Comparison of ENCODE assay signal across 15 mouse cellular contexts in genomic region chr5:100430966-100431365, GRCm38 (mm10). TPM values are rescaled to one million over a fixed set of nuclear protein-coding genes. Genes with fewer than 3 reads are reported as not detected.
DNase-seq lines count a peak whose midpoint lies in the region; ATAC-seq and TF ChIP-seq lines count a peak whose summit lies in the region.
"Had no signal": no experiment of that assay in that cellular context is flagged by ENCODE, and none has a peak within 500 bp of the region (broad histone marks: within the 10 kb centered on the region; RNA-seq: fewer than 3 reads in every experiment).

No protein-coding gene starts in this region.

- no peak for ATAC-seq in hindbrain, embryonic 16.5 days
- no peak for ATAC-seq in limb, embryonic 13.5 days (ENCODE audit: low FRiP score, low read depth)
- ATAC-seq in midbrain, embryonic 16.5 days = no peak

- no peaks in the 10 kb centered on the region for H3K27me3 ChIP-seq in hindbrain, embryonic 10.5 days (ENCODE audit: insufficient read depth, poor library complexity, severe bottlenecking)
- no peaks in the 10 kb centered on the region for H3K27me3 ChIP-seq in hindbrain, embryonic 16.5 days (replicated peaks; ENCODE audit: control insufficient read depth, insufficient read depth, low read length)
- H3K27me3 ChIP-seq in CH12.LX (replicated peaks) (no peaks in the 10 kb centered on the region), MEL (ENCODE audit: control insufficient read depth in 1 of 2, insufficient read depth in 2 of 2, low read length in 2 of 2) (no peaks in the 10 kb centered on the region)
- H3K27me3 ChIP-seq in limb, embryonic 13.5 days = no peaks in the 10 kb centered on the region
- H3K27me3 ChIP-seq in midbrain, embryonic 16.5 days (ENCODE audit: control insufficient read depth, insufficient read depth, low read depth, low read length) = no peaks in the 10 kb centered on the region

- peaks cover 25% of the 10 kb centered on the region for H3K36me3 ChIP-seq in hindbrain, embryonic 10.5 days
- no peaks in the 10 kb centered on the region for H3K36me3 ChIP-seq in hindbrain, embryonic 16.5 days (ENCODE audit: control insufficient read depth, insufficient read depth, low read length)
- H3K36me3 ChIP-seq in CH12.LX (replicated peaks in 1 of 2; ENCODE audit: control insufficient read depth in 1 of 2, insufficient read depth in 1 of 2, low read length in 1 of 2) (peaks cover 20 to 42% of the 10 kb centered on the region in 2 experiments), MEL (ENCODE audit: control insufficient read depth in 1 of 2, insufficient read depth in 2 of 2, low read length in 2 of 2) (peaks cover 3 to 39% of the 10 kb centered on the region in 2 experiments; a peak in 3 of 4 replicates)
- H3K36me3 ChIP-seq in limb, embryonic 13.5 days = peaks cover 21% of the 10 kb centered on the region
- peaks cover 3% of the 10 kb centered on the region; the same call in 1 of the 2 replicates for H3K36me3 ChIP-seq in midbrain, embryonic 16.5 days (ENCODE audit: control insufficient read depth, insufficient read depth, low read length)

- H3K9ac ChIP-seq in hindbrain, embryonic 16.5 days (ENCODE audit: low read depth, low read length) = no peak overlapping the region
- H3K9ac ChIP-seq in CH12.LX (ENCODE audit: insufficient read depth, low read depth) = peak overlapping the region; percentile 60
- H3K9ac ChIP-seq in MEL (ENCODE audit: control insufficient read depth, low read depth, low read length, poor library complexity, severe bottlenecking) = peak overlapping the region; percentile 91
- H3K9ac ChIP-seq in limb, embryonic 13.5 days = no peak overlapping the region
- H3K9ac ChIP-seq in midbrain, embryonic 16.5 days (ENCODE audit: low read depth, low read length) = no peak overlapping the region

- no peak for DNase-seq in hindbrain, embryonic 10.5 days (ENCODE audit: low spot score)
- DNase-seq in CH12.LX (ENCODE audit: extremely low read depth) (no peak), MEL (ENCODE audit: low read depth, low spot score) (peak; percentile 33)
- no peak for DNase-seq in cerebellum, postnatal 25 days
- no peak for DNase-seq in kidney, adult 11 months
- DNase-seq: adrenal gland, adult 8-10 months; heart, adult 18-20 months; layer of hippocampus, adult 9-11 months; lung, postnatal 14 days; right cerebral cortex, postnatal 25 days; thymus, postnatal 14 days had no signal

- TF ChIP-seq CTCF in CH12.LX (conservative IDR thresholded peaks at IDR 0.05 in 1 of 2, IDR thresholded peaks at IDR 0.05 in 1 of 2; ENCODE audit: low read depth in 2 of 2, low read length in 2 of 2) = no peak
- TF ChIP-seq CTCF in MEL (IDR thresholded peaks at IDR 0.05 in 2 of 3, conservative IDR thresholded peaks at IDR 0.05 in 1 of 3; ENCODE audit: control insufficient read depth in 1 of 3, insufficient read depth in 1 of 3, low read depth in 2 of 3, low read length in 3 of 3, poor library complexity in 1 of 3, severe bottlenecking in 1 of 3) = no peak

- H3K27ac ChIP-seq in hindbrain, embryonic 10.5 days = no peak overlapping the region
- H3K27ac ChIP-seq in hindbrain, embryonic 16.5 days (ENCODE audit: low read depth, low read length) = no peak overlapping the region
- H3K27ac ChIP-seq in CH12.LX (ENCODE audit: insufficient read depth, low read depth) = no peak overlapping the region
- peak overlapping the region; percentile 83 for H3K27ac ChIP-seq in MEL (ENCODE audit: control insufficient read depth, low read depth, low read length)
- no peak overlapping the region for H3K27ac ChIP-seq in limb, embryonic 13.5 days
- H3K27ac ChIP-seq in midbrain, embryonic 16.5 days (ENCODE audit: low read length) = no peak overlapping the region
- H3K27ac ChIP-seq: kidney, postnatal 0 days had no signal

- H3K4me3 ChIP-seq in hindbrain, embryonic 10.5 days = peak overlapping the region; percentile 67; the same call in 1 of the 2 replicates
- H3K4me3 ChIP-seq in hindbrain, embryonic 16.5 days (ENCODE audit: low read length) = no peak overlapping the region
- H3K4me3 ChIP-seq in CH12.LX (replicated peaks in 1 of 3; ENCODE audit: low read depth in 2 of 3, low read length in 2 of 3, poor library complexity in 1 of 3) (peak overlapping the region in 1 of 3 experiments; percentile 96), MEL (ENCODE audit: control insufficient read depth in 1 of 2, insufficient read depth in 1 of 2, low read depth in 2 of 2, low read length in 2 of 2) (no peak overlapping the region)
- H3K4me3 ChIP-seq in limb, embryonic 13.5 days = no peak overlapping the region
- no peak overlapping the region for H3K4me3 ChIP-seq in midbrain, embryonic 16.5 days (ENCODE audit: low read depth, low read length)

- H3K79me2 ChIP-seq in CH12.LX (replicated peaks; ENCODE audit: control insufficient read depth, extremely low read depth, insufficient read depth, poor library complexity, severe bottlenecking) (peaks cover 39% of the 10 kb centered on the region), MEL (ENCODE audit: control insufficient read depth, insufficient read depth, low read length, poor library complexity) (peaks cover 36% of the 10 kb centered on the region)

- TF ChIP-seq POLR2A in CH12.LX (IDR thresholded peaks at IDR 0.05; ENCODE audit: low read depth, low read length) (no peak), MEL (IDR thresholded peaks at IDR 0.05; ENCODE audit: control insufficient read depth in 1 of 2, insufficient read depth in 1 of 2, low read depth in 1 of 2, low read length in 2 of 2, poor library complexity in 1 of 2) (no peak)

- WGBS in hindbrain, embryonic 10.5 days = 85% methylated on average over 2 of the region's 2 CpGs
- WGBS in hindbrain, embryonic 16.5 days = 57% methylated on average over 2 of the region's 2 CpGs
- 15% methylated on average over 2 of the region's 2 CpGs for WGBS in limb, embryonic 13.5 days
- WGBS in midbrain, embryonic 16.5 days = 71% methylated on average over 2 of the region's 2 CpGs

- H3K4me1 ChIP-seq in hindbrain, embryonic 10.5 days (replicated peaks) = peaks cover 38% of the 10 kb centered on the region
- peaks cover 24% of the 10 kb centered on the region for H3K4me1 ChIP-seq in hindbrain, embryonic 16.5 days (ENCODE audit: control insufficient read depth, insufficient read depth, low read depth, low read length)
- H3K4me1 ChIP-seq in CH12.LX (ENCODE audit: control insufficient read depth in 1 of 2, insufficient read depth in 2 of 2) (peaks cover 3 to 26% of the 10 kb centered on the region in 2 experiments; a peak in 3 of 4 replicates), MEL (ENCODE audit: control insufficient read depth in 1 of 2, insufficient read depth in 2 of 2, low read length in 2 of 2) (peaks cover 13 to 38% of the 10 kb centered on the region in 2 experiments)
- H3K4me1 ChIP-seq in limb, embryonic 13.5 days = peaks cover 31% of the 10 kb centered on the region
- peaks cover 26% of the 10 kb centered on the region for H3K4me1 ChIP-seq in midbrain, embryonic 16.5 days (ENCODE audit: control insufficient read depth, insufficient read depth, low read length)

- dilution Hi-C loops in CH12.LX (cut with MboI; ENCODE audit: extremely low pct_ligation_motif_present, extremely low pct_unique_long_range_greater_than_20kb, low sequenced_read_pairs) = no loop called here

- H3K4me2 ChIP-seq in hindbrain, embryonic 16.5 days (ENCODE audit: low read length) = no peak overlapping the region
- peak overlapping the region; percentile 91 for H3K4me2 ChIP-seq in CH12.LX (ENCODE audit: insufficient read depth, low read depth, poor library complexity, severe bottlenecking)
- H3K4me2 ChIP-seq in limb, embryonic 13.5 days (replicated peaks) = peak overlapping the region; percentile 84; the same call in 1 of the 2 replicates
- H3K4me2 ChIP-seq in midbrain, embryonic 16.5 days (ENCODE audit: low read length) = no peak overlapping the region

- TF ChIP-seq RAD21 in CH12.LX (IDR thresholded peaks at IDR 0.05; ENCODE audit: low read depth, low read length) (no peak), MEL (IDR thresholded peaks at IDR 0.05; ENCODE audit: low read depth, low read length) (no peak)

- in situ Hi-C loops in CH12.LX (cut with MboI; ENCODE audit: low pct_ligation_motif_present, low pct_unique_long_range_greater_than_20kb, low sequenced_read_pairs) = no loop called here

- H3K9me3 ChIP-seq in hindbrain, embryonic 10.5 days = no peaks in the 10 kb centered on the region
- no peaks in the 10 kb centered on the region for H3K9me3 ChIP-seq in hindbrain, embryonic 16.5 days (ENCODE audit: control insufficient read depth, low read length)
- H3K9me3 ChIP-seq in CH12.LX (replicated peaks; ENCODE audit: low read length) = no peaks in the 10 kb centered on the region
- no peaks in the 10 kb centered on the region for H3K9me3 ChIP-seq in MEL (replicated peaks; ENCODE audit: insufficient read depth, low read length)
- H3K9me3 ChIP-seq in limb, embryonic 13.5 days = no peaks in the 10 kb centered on the region
- no peaks in the 10 kb centered on the region for H3K9me3 ChIP-seq in midbrain, embryonic 16.5 days (replicated peaks; ENCODE audit: control insufficient read depth, low read length, poor library complexity, severe bottlenecking)

- no peak for TF ChIP-seq EP300 in CH12.LX (IDR thresholded peaks at IDR 0.05; ENCODE audit: low read length)
- TF ChIP-seq EP300 in MEL (IDR thresholded peaks at IDR 0.05; ENCODE audit: low read depth in 1 of 2, low read length in 2 of 2) = no peak

TF ChIP-seq in CH12.LX, 34 proteins besides CTCF, POLR2A, EP300 and RAD21 (continues in another document):
- TF ChIP-seq TBP (conservative IDR thresholded peaks at IDR 0.05; ENCODE audit: low read depth, low read length) (no peak), SMC3 (IDR thresholded peaks at IDR 0.05; ENCODE audit: low read depth, low read length) (no peak), HCFC1 (IDR thresholded peaks at IDR 0.05; ENCODE audit: low read depth, low read length) (no peak), E2F4 (IDR thresholded peaks at IDR 0.05; ENCODE audit: insufficient replicate concordance, low read depth, low read length) (no peak)

TF ChIP-seq in MEL, 35 proteins besides CTCF, POLR2A, EP300 and RAD21:
- no peak for TF ChIP-seq MYC (IDR thresholded peaks at IDR 0.05; ENCODE audit: low read depth, low read length)
TF ChIP-seq in MEL: peak in this region for 0.

RNA-seq across cellular contexts. Expression of gene Sec31a, which starts 14.9 kb away (rescaled TPM):
- 108 and 114 TPM in 2 replicates for polyA plus RNA-seq in hindbrain, embryonic 10.5 days (2016; fragmentation: Nextera tagmentation; extraction: Ambion mirVana)
- 84.2 and 108 TPM in 2 replicates for polyA plus RNA-seq in hindbrain, embryonic 16.5 days (2015; fragmentation: Nextera tagmentation; extraction: Ambion mirVana)
- total RNA-seq in CH12.LX (2012; rRNA removed) (52.2 and 69.1 TPM in 2 replicates), CH12.LX (2014; rRNA removed) (48.2 and 48.5 TPM in 2 replicates), MEL (2012; rRNA removed) (60.5 and 61.2 TPM in 2 replicates)
- polyA plus RNA-seq in CH12.LX (2012; ENCODE audit: insufficient read length, low read depth) (131 and 161 TPM in 2 replicates), MEL (2012; ENCODE audit: insufficient read depth in 1 of 2, insufficient read length in 2 of 2, low read depth in 1 of 2, low replicate concordance in 2 of 2, missing spikeins in 1 of 2) (100 to 1,000 TPM in 1 of 2 experiments, not detected in 1; 165 TPM)
- polyA plus RNA-seq in limb, embryonic 13.5 days (2015; fragmentation: Nextera tagmentation; extraction: Ambion mirVana) = 208 and 231 TPM in 2 replicates
- polyA plus RNA-seq in midbrain, embryonic 16.5 days (2015; fragmentation: Nextera tagmentation; extraction: Ambion mirVana) = 91.0 and 92.6 TPM in 2 replicates

Comparison
In these comparisons a context has a peak if more than half of its experiments do, and no peak if none do; other contexts are left out.
1. H3K4me2 ChIP-seq: peak in CH12.LX (single experiment) and limb, embryonic 13.5 days (single experiment); none in hindbrain, embryonic 16.5 days (single experiment) and midbrain, embryonic 16.5 days (single experiment).
2. H3K9ac ChIP-seq: peak in CH12.LX (single experiment) and MEL (single experiment); none in hindbrain, embryonic 16.5 days (single experiment), limb, embryonic 13.5 days (single experiment) and midbrain, embryonic 16.5 days (single experiment).